Mouse (Mus musculus) urinary bladder, postnatal 25 days (tissue): ENCODE data around the gene Fsip1.

Source experiments
- DNase-seq: peaks from one replicate; pipeline ENCODE4 v3.0.0; 2022; ENCODE audit warnings: low spot score

The Fsip1 gene

DNA sequence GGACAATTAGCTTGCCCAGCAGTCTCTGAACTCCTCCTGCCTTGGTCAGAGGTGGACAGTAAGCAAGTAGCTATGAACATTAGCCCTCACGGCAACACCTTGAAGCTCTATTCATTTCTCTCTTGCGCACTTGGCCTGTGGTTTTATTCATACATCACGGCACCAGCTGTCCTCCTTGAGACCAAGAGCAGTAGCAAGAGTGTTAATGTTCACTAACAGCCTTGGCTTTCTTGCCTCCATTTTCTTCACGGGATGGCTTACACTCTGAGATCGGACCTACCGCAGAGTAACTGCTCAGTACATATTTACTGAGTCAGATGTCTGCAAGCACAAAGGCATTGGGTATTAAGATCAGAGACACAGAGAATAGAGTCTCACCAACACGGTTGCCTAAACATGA lies 132.3 kb downstream of the Fsip1 start:
- no peak for DNase-seq

GRCm38 (mm10) chr2:118123743-118124142 lies 133.0 kb downstream of the Fsip1 start:
- DNase-seq: no peak

- no peak for DNase-seq
These were observed 134.5 kb downstream of the Fsip1 start for GRCm38 (mm10) chr2:118122291-118122690.

GRCm38 (mm10) chr2:118120751-118121150 lies 136.0 kb downstream of the Fsip1 start:
- DNase-seq: no peak

GRCm38 (mm10) chr2:118120095-118120494 lies 136.7 kb downstream of the Fsip1 start:
- no peak for DNase-seq

- DNase-seq: no peak
These were observed 137.1 kb downstream of the Fsip1 start for GRCm38 (mm10) chr2:118119684-118120083.

- no peak for DNase-seq
These were observed 138.3 kb downstream of the Fsip1 start for GRCm38 (mm10) chr2:118118515-118118914.

- DNase-seq: no peak
These were observed 138.7 kb downstream of the Fsip1 start for GRCm38 (mm10) chr2:118118045-118118444.

- no peak for DNase-seq
These were observed 139.4 kb downstream of the Fsip1 start for GRCm38 (mm10) chr2:118117401-118117800.

GRCm38 (mm10) chr2:118116754-118117290 lies 139.9 kb downstream of the Fsip1 start:
- no peak for DNase-seq

- no peak for DNase-seq
These were observed 140.6 kb downstream of the Fsip1 start for GRCm38 (mm10) chr2:118116180-118116579.

DNA sequence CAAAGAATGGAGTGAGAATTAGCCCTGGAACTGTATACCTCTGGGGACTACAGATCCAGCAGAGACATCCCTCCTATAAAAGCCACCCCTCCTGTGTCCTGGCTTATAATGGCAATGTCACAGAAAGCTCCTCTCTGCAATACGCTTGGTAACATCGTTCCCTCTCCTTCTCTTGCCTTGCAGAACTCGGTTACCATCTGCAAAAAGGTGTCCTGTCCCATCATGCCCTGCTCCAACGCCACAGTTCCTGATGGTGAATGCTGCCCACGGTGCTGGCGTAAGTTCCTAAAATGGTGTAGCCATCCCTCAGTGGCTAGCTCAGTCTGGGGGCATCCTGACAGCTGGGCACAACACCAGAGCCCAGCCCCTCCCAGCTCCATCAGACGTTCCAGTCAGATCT lies 141.1 kb downstream of the Fsip1 start:
- no peak for DNase-seq

- no peak for DNase-seq
These were observed 142.1 kb downstream of the Fsip1 start for GRCm38 (mm10) chr2:118114671-118115070.

- DNase-seq: no peak
These were observed 142.8 kb downstream of the Fsip1 start for GRCm38 (mm10) chr2:118113808-118114524.

DNA sequence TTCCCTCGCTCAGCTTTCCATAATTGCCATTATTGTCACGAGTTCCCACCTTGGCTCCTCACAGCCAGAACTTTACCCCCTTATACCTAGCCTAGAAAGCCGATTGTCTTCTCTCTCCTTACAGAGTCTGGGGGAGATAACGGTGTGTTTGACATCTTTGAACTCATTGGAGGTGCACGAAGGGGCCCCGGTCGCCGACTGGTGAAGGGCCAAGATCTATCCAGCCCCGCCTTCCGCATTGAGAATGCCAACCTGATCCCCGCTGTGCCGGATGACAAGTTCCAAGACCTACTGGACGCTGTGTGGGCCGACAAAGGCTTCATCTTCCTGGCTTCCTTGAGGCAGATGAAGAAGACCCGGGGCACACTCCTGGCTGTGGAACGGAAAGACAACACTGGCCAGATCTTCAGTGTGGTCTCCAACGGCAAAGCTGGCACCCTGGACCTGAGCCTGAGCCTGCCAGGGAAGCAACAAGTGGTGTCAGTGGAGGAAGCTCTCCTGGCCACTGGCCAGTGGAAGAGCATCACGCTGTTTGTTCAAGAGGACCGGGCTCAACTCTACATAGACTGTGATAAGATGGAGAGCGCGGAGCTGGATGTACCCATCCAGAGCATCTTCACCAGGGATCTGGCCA lies 143.8 kb downstream of the Fsip1 start:
- DNase-seq: no peak

DNA sequence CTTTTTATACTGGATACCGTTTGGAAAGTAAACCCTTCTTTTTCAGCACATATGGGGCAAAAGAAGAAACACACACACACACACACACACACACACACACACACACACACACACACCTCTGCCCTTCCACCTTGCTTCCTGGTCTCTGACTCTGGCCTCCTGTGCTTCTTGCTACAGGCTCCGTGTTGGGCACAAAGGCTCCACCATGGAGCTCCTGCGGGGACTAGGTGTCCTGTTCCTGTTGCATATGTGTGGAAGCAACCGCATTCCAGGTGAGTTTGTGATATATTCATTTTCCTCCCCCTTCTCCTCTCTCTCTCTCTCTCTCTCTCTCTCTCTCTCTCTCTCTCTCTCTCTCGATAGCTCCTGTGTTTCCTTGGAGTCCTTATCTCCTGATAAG lies 144.3 kb downstream of the Fsip1 start:
- DNase-seq: no peak

GRCm38 (mm10) chr2:118111488-118112131 lies 145.2 kb downstream of the Fsip1 start, which contains the start of gene Thbs1:
TSS of gene Thbs1 (plus strand) at chr2:118111876.
- peak; percentile 70 for DNase-seq

DNA sequence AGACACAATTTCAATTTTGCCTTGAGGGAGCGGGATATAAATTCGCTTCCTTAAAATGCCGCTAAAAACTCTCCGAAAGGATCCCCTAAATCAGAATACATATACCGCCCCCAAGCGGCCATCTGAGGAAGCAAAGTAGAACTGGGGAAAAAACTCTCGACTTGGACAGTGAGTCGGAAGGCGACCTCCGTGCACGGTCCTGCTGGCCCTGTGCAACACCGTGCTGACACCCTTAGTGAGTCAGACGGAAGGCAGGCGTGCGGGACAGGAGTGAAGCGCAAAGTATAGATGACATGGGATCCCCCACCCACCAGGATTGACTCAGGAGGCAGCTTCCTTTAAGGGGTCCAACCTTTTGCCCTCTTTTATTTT lies 145.7 kb downstream of the Fsip1 start:
- DNase-seq: peak; percentile 87

DNA sequence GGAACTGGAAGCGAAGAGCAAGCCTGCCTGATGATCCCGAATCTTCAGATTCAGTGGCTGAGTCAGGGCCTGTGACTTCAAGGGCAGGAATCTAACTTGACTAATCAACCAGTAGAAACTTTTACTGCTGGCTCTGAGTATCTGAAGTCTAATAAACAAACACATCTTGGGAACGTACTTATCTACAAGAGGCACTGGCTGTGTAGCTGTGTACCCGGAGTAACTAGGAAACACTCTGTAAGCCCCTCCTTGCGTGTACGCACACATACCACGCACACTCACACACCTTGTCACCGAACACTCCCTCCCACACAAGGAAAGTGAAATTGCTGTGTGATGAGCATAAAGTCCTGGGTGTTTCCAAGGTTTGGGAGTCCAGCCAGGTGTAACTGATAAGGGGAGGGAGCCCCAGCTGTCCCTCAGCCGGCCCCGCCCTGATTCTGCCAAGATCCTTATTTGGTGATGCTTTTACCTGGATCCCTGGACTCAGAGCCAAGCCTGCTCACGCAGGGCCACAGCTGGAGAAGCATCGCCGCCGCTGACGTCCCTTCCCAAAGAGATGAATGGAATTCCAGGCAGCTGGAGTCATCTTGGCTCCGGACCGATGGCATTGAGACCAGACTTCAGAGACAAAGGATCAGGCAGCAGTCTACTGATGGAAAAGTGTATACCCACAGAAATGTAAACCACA lies 146.4 kb downstream of the Fsip1 start:
- peak; percentile 50 for DNase-seq

DNA sequence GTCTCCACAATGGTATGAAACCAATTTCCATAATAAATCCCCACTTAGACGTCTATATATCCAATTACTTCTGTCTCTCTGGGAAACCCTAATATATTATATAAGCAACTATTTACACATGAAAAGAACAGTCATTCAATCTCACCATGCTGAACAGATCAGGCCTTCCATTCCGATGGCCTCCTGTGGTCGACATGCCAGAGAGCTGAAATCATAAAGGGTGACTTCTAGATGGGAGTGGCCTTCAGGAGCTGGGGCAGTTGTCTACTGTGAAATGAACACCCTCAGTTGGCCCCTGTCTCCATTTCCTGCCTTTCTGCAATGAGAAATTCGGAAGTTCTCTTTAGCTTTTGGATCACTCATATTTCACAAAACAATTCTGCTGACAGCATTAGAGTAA lies 154.6 kb downstream of the Fsip1 start:
- DNase-seq: no peak

- DNase-seq: no peak
These were observed 157.7 kb downstream of the Fsip1 start for GRCm38 (mm10) chr2:118099104-118099503.

DNA sequence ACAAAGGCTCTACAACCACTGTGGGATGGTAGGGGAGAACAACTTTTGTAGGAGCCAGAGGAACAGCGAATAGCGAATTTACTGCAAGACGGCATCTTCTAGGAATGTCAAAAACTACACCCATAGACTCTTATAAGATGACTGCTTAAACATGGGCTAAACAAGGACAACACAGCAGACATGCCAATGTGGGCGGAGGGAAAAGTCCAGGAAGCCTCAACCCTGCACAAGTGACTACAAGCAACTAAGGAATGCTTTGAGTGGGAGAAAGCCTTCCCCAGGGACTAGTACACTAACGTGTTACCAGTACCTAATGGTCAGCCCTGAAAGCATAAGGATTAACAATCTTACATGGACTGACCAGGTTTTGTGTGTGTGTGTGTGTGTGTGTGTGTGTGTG lies 165.5 kb downstream of the Fsip1 start:
- DNase-seq: no peak
